Mouse (Mus musculus) urinary bladder, adult 2 months (tissue): Measurements from ENCODE around the gene Fam45a. TPM values are rescaled to one million over a fixed set of nuclear protein-coding genes. Genes with fewer than 3 reads are reported as not detected.
A peak's percentile ranks its signal among the peaks of the same experiment; 100 is the strongest.
"Not testable (repeated sequence)": the region's sequence is repeated elsewhere in the genome, so short reads cannot be mapped to it uniquely, and the experiment has no call there.

Experiments
- DNase-seq: peaks from one replicate; pipeline ENCODE4 v3.0.0; 2022; ENCODE audit warnings: low spot score
- polyA plus RNA-seq: library from polyadenylated mRNA; depleted of rRNA; stranded (reverse); fragments of >200 nt; gene quantifications from 2 replicates; pipeline ENCODE4 v1.2.3, GENCODE M21; 2012; rRNA removed

Fam45a gene
- polyA plus RNA-seq, 1 experiment = 34.0 TPM

DNA sequence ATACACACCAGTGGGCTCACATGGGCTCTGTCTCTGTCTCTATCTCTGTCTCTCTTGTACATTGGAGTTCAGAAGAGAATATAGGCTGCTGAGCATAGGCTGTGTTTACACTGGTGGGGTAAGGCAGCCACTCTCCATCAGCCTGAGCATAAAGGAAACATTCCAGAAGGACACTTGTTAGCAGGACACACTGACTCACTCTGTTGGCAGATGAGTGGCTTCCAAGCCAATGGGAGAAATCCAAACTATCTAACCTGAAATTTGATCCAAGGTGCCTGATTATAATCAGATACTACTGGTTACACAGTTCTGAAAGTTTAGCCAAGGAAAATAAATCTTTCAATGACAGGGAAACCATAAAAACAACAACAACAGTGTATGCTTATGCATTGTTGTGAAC lies 34.3 kb downstream of the Fam45a start:
- DNase-seq = no peak

DNA sequence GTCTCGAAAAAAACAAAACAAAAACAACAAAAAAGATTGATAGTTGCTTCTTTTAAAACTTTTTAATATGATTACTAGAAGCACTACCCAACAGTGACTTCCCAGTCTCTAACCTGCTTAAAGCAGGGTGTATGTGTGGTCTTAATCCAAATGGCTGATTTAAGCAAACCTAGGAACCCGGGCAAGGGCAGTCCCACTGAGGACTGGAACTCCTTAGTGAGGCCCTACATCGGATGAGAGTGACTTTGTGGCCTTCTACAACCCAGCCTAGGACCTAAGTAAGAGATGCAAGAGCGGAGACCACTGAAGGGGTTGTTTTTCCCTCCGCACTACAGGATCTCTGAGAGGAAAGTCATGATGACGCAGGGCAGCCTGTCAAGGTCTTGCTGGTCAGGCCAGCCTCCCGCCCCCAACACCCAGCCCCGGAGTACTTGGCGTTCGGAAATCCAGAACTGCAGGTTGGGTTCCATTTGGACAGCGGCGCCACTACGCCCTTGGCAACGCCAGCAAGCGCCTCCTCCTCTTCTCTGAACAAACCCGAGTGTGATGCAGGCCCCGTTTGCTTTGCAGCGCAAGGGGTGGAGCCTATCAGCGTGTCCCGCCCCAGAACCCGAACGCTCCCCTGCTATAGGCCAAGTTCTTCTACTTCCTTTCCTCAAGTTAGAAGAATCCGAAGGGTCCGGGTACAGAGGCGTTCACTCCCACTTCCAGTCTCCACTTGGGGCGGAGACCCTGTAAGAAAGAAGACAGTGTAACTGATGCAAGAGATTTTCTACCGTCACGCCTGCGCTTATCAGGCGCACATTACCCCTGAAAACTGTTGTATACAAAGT lies 49.7 kb downstream of the Fam45a start, which contains the start of gene Sfxn4:
Gene Sfxn4 (minus strand): TSS at position 612 of the 833 bp plus-strand sequence.
- DNase-seq = peak; percentile 67

DNA sequence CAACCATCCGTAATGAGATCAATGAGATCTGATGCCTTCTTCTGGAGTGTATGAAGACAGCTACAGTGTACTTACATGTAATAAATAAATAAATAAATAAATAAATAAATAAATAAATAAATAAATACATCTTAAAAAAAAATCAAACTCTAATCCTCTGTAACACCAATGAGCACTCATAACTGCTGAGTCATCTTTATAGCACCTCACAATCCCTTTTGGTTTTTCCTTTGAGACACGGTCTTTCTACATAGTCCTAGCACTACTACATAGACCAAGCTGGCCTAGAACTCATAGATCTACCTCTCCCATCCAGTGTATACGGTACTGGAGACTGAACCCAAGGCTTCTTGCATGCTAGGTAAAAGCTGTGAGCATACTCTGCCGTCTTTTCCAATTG lies 54.8 kb downstream of the Fam45a start:
- not testable (repeated sequence) for DNase-seq

DNA sequence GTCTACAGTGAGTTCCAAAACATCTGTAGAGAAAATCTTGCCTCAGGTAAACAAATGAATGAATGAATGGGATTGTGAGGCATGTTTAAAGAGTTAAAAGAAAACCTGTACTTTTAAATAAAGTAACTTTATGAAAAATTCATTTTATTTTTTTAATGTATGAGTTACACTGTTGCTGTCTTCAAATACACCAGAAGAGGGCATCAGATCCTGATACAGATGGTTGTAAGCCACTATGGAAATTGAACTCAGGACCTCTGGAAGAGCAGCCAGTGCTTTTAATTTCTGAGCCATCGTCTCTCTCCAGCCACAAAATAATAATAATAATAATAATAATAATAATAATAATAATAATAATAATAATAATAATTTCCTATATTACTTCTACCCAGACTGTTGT lies 59.1 kb downstream of the Fam45a start:
- DNase-seq = no peak

DNA sequence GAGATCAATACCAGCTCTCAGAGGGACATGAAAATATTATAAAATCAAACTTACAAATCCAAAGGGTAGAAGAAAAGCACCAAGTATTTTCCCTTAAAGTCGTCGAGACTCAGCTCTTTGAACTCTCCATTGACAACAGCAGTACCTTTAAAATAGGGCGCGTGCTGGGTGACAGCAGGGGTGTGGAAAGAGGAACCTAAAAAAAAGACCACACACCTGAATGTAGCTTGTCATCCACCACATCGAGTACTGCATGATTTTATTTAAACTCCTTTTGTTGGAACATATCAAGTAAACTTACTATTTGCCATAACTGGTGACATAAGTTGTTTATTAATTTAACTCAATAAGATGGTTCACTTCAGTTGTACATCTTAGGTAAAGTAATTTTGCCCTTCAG lies 60.0 kb downstream of the Fam45a start:
- DNase-seq = no peak

DNA sequence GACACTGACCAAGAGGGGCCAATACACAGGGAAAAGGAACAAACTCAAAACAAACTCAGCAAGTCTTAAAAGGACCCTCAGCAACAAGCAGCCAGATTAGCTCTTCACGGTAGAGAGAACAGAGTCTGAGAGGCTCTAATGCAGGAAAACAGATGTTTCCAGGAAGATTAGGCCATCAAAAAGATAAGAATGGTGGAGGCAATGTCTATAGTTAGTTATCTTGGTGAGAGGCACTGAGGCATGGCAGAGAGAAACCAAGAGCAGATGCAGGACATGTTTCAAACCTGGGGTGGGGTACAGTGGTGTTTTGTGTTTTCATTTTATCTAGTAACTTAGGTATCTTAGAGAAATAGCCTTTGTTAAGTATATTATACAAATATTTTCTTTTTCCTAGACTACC lies 60.9 kb downstream of the Fam45a start:
- DNase-seq = no peak

DNA sequence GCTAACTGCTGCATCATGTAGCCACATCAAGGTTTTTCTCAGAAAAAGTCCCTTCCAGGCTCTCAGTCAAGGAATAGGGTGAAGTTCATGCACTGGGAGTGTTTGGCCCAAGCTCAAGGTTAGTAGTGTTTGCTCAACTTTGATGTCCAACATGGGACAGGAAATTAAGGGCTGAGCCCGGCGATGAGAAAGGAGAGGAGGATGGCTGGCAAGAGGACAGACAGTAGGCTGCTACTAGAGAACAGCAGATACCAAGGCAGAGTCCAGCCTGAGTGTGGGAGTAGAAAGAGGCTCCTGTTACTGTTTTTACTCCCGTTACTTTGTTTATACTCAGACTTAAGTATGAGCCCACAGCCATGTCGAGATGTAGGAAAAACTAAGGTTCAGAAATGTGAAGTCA lies 62.1 kb downstream of the Fam45a start:
- no peak for DNase-seq

DNA sequence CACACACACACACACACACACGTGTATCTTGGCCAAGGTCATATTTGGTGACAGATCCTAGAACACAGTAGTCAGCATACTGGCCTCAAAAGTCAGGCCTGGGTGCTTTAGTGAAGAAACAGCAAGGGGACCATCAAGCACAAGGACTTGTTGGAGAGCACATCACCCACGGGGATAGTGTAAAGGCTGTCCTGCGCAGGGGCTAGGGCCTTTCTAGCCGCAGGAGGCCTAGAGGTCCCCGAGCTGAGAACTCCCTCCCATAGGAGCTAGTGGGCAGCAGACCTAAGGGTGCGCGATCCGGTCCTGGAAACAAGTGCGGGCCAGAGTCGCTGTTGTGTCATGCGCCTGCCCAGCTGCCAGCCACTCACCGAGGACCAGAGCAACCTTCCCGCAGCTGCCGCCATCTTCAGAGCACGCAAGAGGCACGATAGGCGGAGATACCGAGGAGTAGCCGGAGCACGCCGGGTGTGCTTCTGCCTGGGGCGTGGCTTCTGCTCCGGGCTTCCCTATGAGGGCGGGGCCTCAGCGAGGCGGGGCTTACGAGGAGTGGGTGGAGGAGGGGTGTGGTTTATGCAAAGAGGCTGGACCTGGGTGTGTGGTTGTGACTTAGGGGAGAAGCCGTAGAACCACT lies 62.8 kb downstream of the Fam45a start, which contains the start of gene Prdx3:
Gene Prdx3 (minus strand): TSS at position 493 of the 631 bp plus-strand sequence.
- DNase-seq = peak; percentile 83

DNA sequence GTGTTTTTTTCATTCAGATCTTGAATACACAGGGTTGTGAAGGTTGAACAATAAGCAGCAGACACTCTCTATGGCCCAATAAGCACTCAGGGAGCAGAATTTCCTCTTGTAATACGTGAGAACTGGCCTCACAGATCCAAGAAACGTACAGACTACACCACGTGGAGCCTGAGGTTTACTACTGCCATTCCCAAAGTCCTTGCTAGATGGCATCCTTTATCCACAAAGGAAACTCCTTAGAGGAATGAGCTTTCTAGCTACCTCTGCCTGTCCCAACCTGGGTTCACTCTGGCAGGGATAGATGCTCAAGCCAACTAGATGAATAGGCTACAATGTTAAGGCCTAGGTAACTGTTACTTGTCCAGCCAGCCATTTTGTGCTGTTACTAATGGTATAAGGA lies 71.7 kb downstream of the Fam45a start:
- no peak for DNase-seq

Other genes starting within 250 kb of the Fam45a start
- 13.8 and 16.8 TPM in 2 replicates for gene Cacul1, start 230.6 kb upstream of the Fam45a start, polyA plus RNA-seq
- gene Nanos1, start 55.6 kb upstream of the Fam45a start, polyA plus RNA-seq = 0.63 and 0.67 TPM in 2 replicates
- 83.2 and 102 TPM in 2 replicates for gene Eif3a, start 20.9 kb upstream of the Fam45a start, polyA plus RNA-seq
- 6.4 and 9.0 TPM in 2 replicates for gene Sfxn4, start 49.9 kb downstream of the Fam45a start, polyA plus RNA-seq
- 136 and 171 TPM in 2 replicates for gene Prdx3, start 63.0 kb downstream of the Fam45a start, polyA plus RNA-seq
- gene Grk5, start 78.2 kb downstream of the Fam45a start, polyA plus RNA-seq = 6.4 and 7.1 TPM in 2 replicates